ENCODE assay signal across 9 mouse cellular contexts in genomic region chr2:156726344-156726743, GRCm38 (mm10). TPM values are rescaled to one million over a fixed set of nuclear protein-coding genes. Genes with fewer than 3 reads are reported as not detected.
DNase-seq lines count a peak whose midpoint lies in the region; ATAC-seq and TF ChIP-seq lines count a peak whose summit lies in the region.
"Had no signal": no experiment of that assay in that cellular context is flagged by ENCODE, and none has a peak within 500 bp of the region (broad histone marks: within the 10 kb centered on the region; RNA-seq: fewer than 3 reads in every experiment).

No protein-coding gene starts in this region.

- peak overlapping the region; percentile 31 for H3K4me2 ChIP-seq in hindbrain, embryonic 12.5 days (replicated peaks)
- peak overlapping the region; percentile 81 for H3K4me2 ChIP-seq in midbrain, embryonic 13.5 days (replicated peaks)

- no peaks in the 10 kb centered on the region for H3K27me3 ChIP-seq in hindbrain, embryonic 12.5 days
- no peaks in the 10 kb centered on the region for H3K27me3 ChIP-seq in midbrain, embryonic 13.5 days

- 18% methylated on average over 7 of the region's 7 CpGs for WGBS in hindbrain, embryonic 12.5 days
- 36% methylated on average over 7 of the region's 7 CpGs for WGBS in midbrain, embryonic 13.5 days

- TF ChIP-seq CTCF in gastrocnemius, adult 2 months (IDR thresholded peaks at IDR 0.05), result no peak

- H3K9me3 ChIP-seq in hindbrain, embryonic 12.5 days (replicated peaks), result no peaks in the 10 kb centered on the region
- no peaks in the 10 kb centered on the region for H3K9me3 ChIP-seq in midbrain, embryonic 13.5 days

- peak overlapping the region; percentile 90 for H3K27ac ChIP-seq in gastrocnemius, adult 2 months
- H3K27ac ChIP-seq in hindbrain, embryonic 12.5 days, result peak overlapping the region; percentile 49
- peak overlapping the region; percentile 64 for H3K27ac ChIP-seq in midbrain, embryonic 13.5 days

- no peaks in the 10 kb centered on the region; the same call in 1 of the 2 replicates for H3K36me3 ChIP-seq in hindbrain, embryonic 12.5 days
- 0 out of 2 replicates have a peak, but pooled peaks cover 3% of the 10 kb centered on the region for H3K36me3 ChIP-seq in midbrain, embryonic 13.5 days

- peak overlapping the region; percentile 40 for H3K4me3 ChIP-seq in gastrocnemius, adult 2 months
- H3K4me3 ChIP-seq in hindbrain, embryonic 12.5 days, result 0 out of 2 replicates have a peak overlapping the region, but pooled peaks have one; percentile 5
- no peak overlapping the region for H3K4me3 ChIP-seq in midbrain, embryonic 13.5 days (replicated peaks)

- peaks cover 61% of the 10 kb centered on the region for H3K4me1 ChIP-seq in hindbrain, embryonic 12.5 days
- H3K4me1 ChIP-seq in midbrain, embryonic 13.5 days (replicated peaks), result peaks cover 80% of the 10 kb centered on the region

- intact Hi-C loops in gastrocnemius, adult 2 months (cut with DNase I), result no loop called here

- peak; percentile 61 for DNase-seq in gastrocnemius, adult 2 months
- no peak for DNase-seq in gastrocnemius, postnatal 10 days
- peak; percentile 79 for DNase-seq in ZHBTc4 (ENCODE audit: low read depth, low spot score)
- no peak for DNase-seq in layer of hippocampus, adult 8-10 months (ENCODE audit: low spot score in 2 of 2)
- DNase-seq in urinary bladder, adult 18-20 months (ENCODE audit: low spot score in 2 of 2), result no peak

- peak overlapping the region; percentile 3; the same call in 1 of the 2 replicates for H3K9ac ChIP-seq in hindbrain, embryonic 12.5 days
- peak overlapping the region; percentile 52 for H3K9ac ChIP-seq in midbrain, embryonic 13.5 days (replicated peaks)

- no peak for ATAC-seq in hindbrain, embryonic 12.5 days (ENCODE audit: low FRiP score)
- ATAC-seq in midbrain, embryonic 13.5 days, result no peak
- no peak for ATAC-seq in monocyte, adult 5-6 weeks (replicated peaks; ENCODE audit: insufficient number of reproducible peaks, low FRiP score, low TSS enrichment, poor library complexity, severe bottlenecking)

RNA-seq across cellular contexts. Expression of gene Myl9, which starts 48.9 kb away (rescaled TPM):
- 10 to 100 TPM; 41.2 to 50.0 TPM for total RNA-seq in gastrocnemius, adult 2 months (2021)
- total RNA-seq in gastrocnemius, postnatal 10 days (2021), result 100 to 1,000 TPM; 186 to 216 TPM
- 122 and 144 TPM in 2 replicates for polyA plus RNA-seq in hindbrain, embryonic 12.5 days (2016; fragmentation: Nextera tagmentation; extraction: Ambion mirVana)
- 33.0 and 37.4 TPM in 2 replicates for polyA plus RNA-seq in midbrain, embryonic 13.5 days (2015; fragmentation: Nextera tagmentation; extraction: Ambion mirVana)
- total RNA-seq in monocyte, adult 5-6 weeks (2017), result 5.0 to 95.3 TPM (median 6.6 TPM) in 3 replicates
- 10 to 100 TPM; 10.4 to 22.0 (median 16.4) TPM for total RNA-seq in layer of hippocampus, adult 8-10 months (2022)
- total RNA-seq: common myeloid progenitor, adult 5-6 weeks had no signal

Comparison
In these comparisons a context has a peak if more than half of its experiments do, and no peak if none do; other contexts are left out.
1. DNase-seq: peak in gastrocnemius, adult 2 months (single experiment) and ZHBTc4 (single experiment); none in gastrocnemius, postnatal 10 days (single experiment), layer of hippocampus, adult 8-10 months (0 of 2) and urinary bladder, adult 18-20 months (0 of 2).
2. Peak in every context shown above with its lines, with median percentiles within 50 percentile points of each other: H3K27ac ChIP-seq.